In genomic region chr14:21310530-21310929, GRCm38 (mm10) we compare ENCODE assay signal across 18 mouse cellular contexts.
DNase-seq lines count a peak whose midpoint lies in the region; ATAC-seq lines count a peak whose summit lies in the region.
"Had no signal": no experiment of that assay in that cellular context is flagged by ENCODE, and none has a peak within 500 bp of the region (broad histone marks: within the 10 kb centered on the region; RNA-seq: fewer than 3 reads in every experiment).

No protein-coding gene starts in this region.

- no peak for DNase-seq in forebrain, embryonic 11.5 days (ENCODE audit: low spot score)
- DNase-seq in layer of hippocampus, adult 18-20 months (ENCODE audit: low spot score in 2 of 2), result peak; percentile 44 to 81
- DNase-seq in left cerebral cortex, adult 9 months (ENCODE audit: low spot score in 2 of 2), result peak; percentile 50 to 71
- peak; percentile 35 for DNase-seq in right cerebral cortex, postnatal 25 days
- no peak for DNase-seq in ovary, postnatal 36 days (ENCODE audit: low spot score)
- no peak for DNase-seq in hindbrain, embryonic 14.5 days (ENCODE audit: low spot score)
- DNase-seq: adrenal gland, postnatal 36 days; cerebellum, adult 2 months; embryo, embryonic 11 days; gastrocnemius, postnatal 14 days; lung, adult 18-20 months had no signal

- no peaks in the 10 kb centered on the region for H3K9me3 ChIP-seq in forebrain, embryonic 16.5 days (ENCODE audit: control insufficient read depth, low read length)
- H3K9me3 ChIP-seq in forebrain, embryonic 11.5 days (ENCODE audit: control insufficient read depth, low read length), result no peaks in the 10 kb centered on the region
- H3K9me3 ChIP-seq in intestine, embryonic 15.5 days, result no peaks in the 10 kb centered on the region
- no peaks in the 10 kb centered on the region for H3K9me3 ChIP-seq in hindbrain, embryonic 14.5 days (ENCODE audit: control insufficient read depth, low read length)
- H3K9me3 ChIP-seq: kidney, embryonic 15.5 days; limb, embryonic 12.5 days; megakaryocyte, embryonic 14.5 days had no signal

- ATAC-seq in forebrain, embryonic 16.5 days, result peak; percentile 69
- no peak for ATAC-seq in forebrain, embryonic 11.5 days (replicated peaks; ENCODE audit: low FRiP score)
- no peak for ATAC-seq in intestine, embryonic 15.5 days
- ATAC-seq in hindbrain, embryonic 14.5 days (ENCODE audit: low FRiP score), result no peak
- ATAC-seq: hindbrain, postnatal 0 days had no signal

- WGBS in forebrain, embryonic 16.5 days, result 60% methylated on average over 5 of the region's 5 CpGs
- WGBS in forebrain, embryonic 11.5 days, result 95% methylated on average over 5 of the region's 5 CpGs
- 76% methylated on average over 5 of the region's 5 CpGs for WGBS in intestine, embryonic 15.5 days
- WGBS in hindbrain, embryonic 14.5 days, result 91% methylated on average over 5 of the region's 5 CpGs

- no peaks in the 10 kb centered on the region for H3K27me3 ChIP-seq in forebrain, embryonic 16.5 days (replicated peaks; ENCODE audit: control insufficient read depth, insufficient read depth, low read length)
- no peaks in the 10 kb centered on the region for H3K27me3 ChIP-seq in forebrain, embryonic 11.5 days (ENCODE audit: control insufficient read depth, insufficient read depth, low read length)
- no peaks in the 10 kb centered on the region for H3K27me3 ChIP-seq in intestine, embryonic 15.5 days (replicated peaks)
- no peaks in the 10 kb centered on the region for H3K27me3 ChIP-seq in hindbrain, embryonic 14.5 days (ENCODE audit: control insufficient read depth, insufficient read depth, low read length)
- H3K27me3 ChIP-seq: kidney, embryonic 15.5 days; limb, embryonic 12.5 days; megakaryocyte, embryonic 14.5 days had no signal

- no peak overlapping the region for H3K4me2 ChIP-seq in forebrain, embryonic 16.5 days (ENCODE audit: low read length)
- H3K4me2 ChIP-seq in forebrain, embryonic 11.5 days (ENCODE audit: low read depth, low read length, severe bottlenecking), result no peak overlapping the region
- H3K4me2 ChIP-seq in intestine, embryonic 15.5 days (replicated peaks), result no peak overlapping the region
- H3K4me2 ChIP-seq in hindbrain, embryonic 14.5 days (replicated peaks), result no peak overlapping the region
- H3K4me2 ChIP-seq: kidney, embryonic 15.5 days; limb, embryonic 12.5 days had no signal

- no peak overlapping the region for H3K4me3 ChIP-seq in forebrain, embryonic 16.5 days (replicated peaks; ENCODE audit: low read length)
- no peak overlapping the region for H3K4me3 ChIP-seq in forebrain, embryonic 11.5 days (ENCODE audit: low read depth, low read length)
- H3K4me3 ChIP-seq in intestine, embryonic 15.5 days (replicated peaks), result no peak overlapping the region
- H3K4me3 ChIP-seq in hindbrain, embryonic 14.5 days (replicated peaks; ENCODE audit: low read length), result no peak overlapping the region
- H3K4me3 ChIP-seq: erythroblast, embryonic 14.5 days; kidney, embryonic 15.5 days; limb, embryonic 12.5 days; megakaryocyte, embryonic 14.5 days had no signal

- no peak overlapping the region for H3K27ac ChIP-seq in forebrain, embryonic 16.5 days (ENCODE audit: low read length)
- H3K27ac ChIP-seq in forebrain, embryonic 11.5 days (ENCODE audit: low read depth, low read length), result no peak overlapping the region
- no peak overlapping the region for H3K27ac ChIP-seq in intestine, embryonic 15.5 days
- no peak overlapping the region for H3K27ac ChIP-seq in hindbrain, embryonic 14.5 days
- H3K27ac ChIP-seq: hindbrain, postnatal 0 days; kidney, embryonic 15.5 days; limb, embryonic 12.5 days had no signal

- H3K9ac ChIP-seq in forebrain, embryonic 16.5 days (replicated peaks; ENCODE audit: low read depth, low read length), result no peak overlapping the region
- H3K9ac ChIP-seq in forebrain, embryonic 11.5 days (ENCODE audit: low read length), result no peak overlapping the region
- no peak overlapping the region for H3K9ac ChIP-seq in intestine, embryonic 15.5 days
- no peak overlapping the region for H3K9ac ChIP-seq in hindbrain, embryonic 14.5 days
- H3K9ac ChIP-seq: kidney, embryonic 15.5 days; limb, embryonic 12.5 days had no signal

- H3K4me1 ChIP-seq in forebrain, embryonic 16.5 days (replicated peaks; ENCODE audit: control insufficient read depth, insufficient read depth, low read length), result 0 out of 2 replicates have a peak, but pooled peaks cover 2% of the 10 kb centered on the region
- 0 out of 2 replicates have a peak, but pooled peaks cover 2% of the 10 kb centered on the region for H3K4me1 ChIP-seq in forebrain, embryonic 11.5 days (replicated peaks; ENCODE audit: control insufficient read depth, insufficient read depth, low read length)
- peaks cover 4% of the 10 kb centered on the region; the same call in 1 of the 2 replicates for H3K4me1 ChIP-seq in intestine, embryonic 15.5 days (replicated peaks)
- no peaks in the 10 kb centered on the region for H3K4me1 ChIP-seq in hindbrain, embryonic 14.5 days (replicated peaks; ENCODE audit: control insufficient read depth, insufficient read depth, low read length)

- no peaks in the 10 kb centered on the region for H3K36me3 ChIP-seq in forebrain, embryonic 16.5 days (ENCODE audit: control insufficient read depth, insufficient read depth)
- no peaks in the 10 kb centered on the region for H3K36me3 ChIP-seq in forebrain, embryonic 11.5 days (ENCODE audit: control insufficient read depth, insufficient read depth, low read length)
- no peaks in the 10 kb centered on the region for H3K36me3 ChIP-seq in intestine, embryonic 15.5 days
- no peaks in the 10 kb centered on the region for H3K36me3 ChIP-seq in hindbrain, embryonic 14.5 days (replicated peaks; ENCODE audit: control insufficient read depth, insufficient read depth)
- H3K36me3 ChIP-seq: kidney, embryonic 15.5 days; limb, embryonic 12.5 days had no signal

Comparison
In these comparisons a context has a peak if more than half of its experiments do, and no peak if none do; other contexts are left out.
1. DNase-seq: peak in layer of hippocampus, adult 18-20 months (2 of 2), left cerebral cortex, adult 9 months (2 of 2) and right cerebral cortex, postnatal 25 days (single experiment); none in forebrain, embryonic 11.5 days (single experiment), ovary, postnatal 36 days (single experiment) and hindbrain, embryonic 14.5 days (single experiment).